Mouse (Mus musculus) midbrain, embryonic 16.5 days (tissue): Measurements from ENCODE around the gene Ankrd12. TPM values are rescaled to one million over a fixed set of nuclear protein-coding genes. Genes with fewer than 3 reads are reported as not detected.
A peak's percentile ranks its signal among the peaks of the same experiment; 100 is the strongest.

ENCODE experiments used
- ATAC-seq: fragments of 200-750 bp; cut with Nextera tagmentation; 2 replicates; pipeline ENCODE4 v1.8.0; 2017; ENCODE audit warnings: moderate TSS enrichment
- H3K27ac ChIP-seq: fragments of 300-500 bp; sonication (generic); 2 replicates; pipeline ENCODE4 v1.5.1; 2014; ENCODE audit warnings: mild to moderate bottlenecking, low read length, mixed read lengths
- H3K27me3 ChIP-seq: fragments of 300-500 bp; sonication (generic); 2 replicates; pipeline ENCODE4 v1.6.1; 2014; ENCODE audit warnings: low read depth, low read length, mixed read lengths; ENCODE audit not compliant: control insufficient read depth, insufficient read depth
- H3K36me3 ChIP-seq: fragments of 300-500 bp; sonication (generic); 2 replicates; pipeline ENCODE4 v1.6.1; 2014; ENCODE audit warnings: mild to moderate bottlenecking, low read length, moderate library complexity, mixed read lengths; ENCODE audit not compliant: control insufficient read depth, insufficient read depth
- H3K4me1 ChIP-seq: fragments of 300-500 bp; sonication (generic); 2 replicates; pipeline ENCODE4 v1.6.1; 2014; ENCODE audit warnings: mild to moderate bottlenecking, low read length, mixed read lengths; ENCODE audit not compliant: control insufficient read depth, insufficient read depth
- H3K4me2 ChIP-seq: fragments of 300-500 bp; sonication (generic); 2 replicates; pipeline ENCODE4 v1.6.1; 2014; ENCODE audit warnings: mild to moderate bottlenecking, low read length, mixed read lengths
- H3K4me3 ChIP-seq: fragments of 300-500 bp; sonication (generic); 2 replicates; pipeline ENCODE4 v1.5.1; 2014; ENCODE audit warnings: low read depth, mild to moderate bottlenecking, low read length, moderate library complexity, mixed read lengths
- H3K9ac ChIP-seq: fragments of 300-500 bp; sonication (generic); 2 replicates; pipeline ENCODE4 v1.6.1; 2014; ENCODE audit warnings: low read depth, low read length, mixed read lengths
- H3K9me3 ChIP-seq: fragments of 300-500 bp; sonication (generic); replicated peaks from 2 replicates; pipeline ENCODE4 v1.6.1; 2014; ENCODE audit warnings: mild to moderate bottlenecking, low read length, mixed read lengths; ENCODE audit not compliant: control insufficient read depth, poor library complexity, severe bottlenecking
- WGBS: fragments of 180-500 bp; shearing (Covaris S2); extraction: QIAGEN DNeasy Blood & Tissue Kit; methylation state at CpG from one replicate; pipeline ENCODE4 v1.1.7; 2014; 5-methylcytosine and 5-hydroxymethylcytosine counted together
- polyA plus RNA-seq: library from polyadenylated mRNA; unstranded; fragments of >200 nt; fragmentation: Nextera tagmentation; extraction: Ambion mirVana; gene quantifications from 2 replicates; pipeline ENCODE4 v1.2.1, GENCODE M21; 2015

Ankrd12 gene
- polyA plus RNA-seq, 1 experiment from 2014 or later: 198 TPM

- H3K27me3 ChIP-seq: no peaks in the 10 kb centered on the region
- H3K9me3 ChIP-seq: no peaks in the 10 kb centered on the region
- no peak overlapping the region for H3K9ac ChIP-seq
- H3K36me3 ChIP-seq: peaks cover 2% of the 10 kb centered on the region
- 97% methylated on average over 2 of the region's 2 CpGs for WGBS
- H3K27ac ChIP-seq: no peak overlapping the region
- no peak overlapping the region for H3K4me3 ChIP-seq
- H3K4me1 ChIP-seq: no peaks in the 10 kb centered on the region
- ATAC-seq: no peak
- no peak overlapping the region for H3K4me2 ChIP-seq
Measured at GRCm38 (mm10) chr17:66092065-66092464, 15.2 kb upstream of the Ankrd12 start.

DNA sequence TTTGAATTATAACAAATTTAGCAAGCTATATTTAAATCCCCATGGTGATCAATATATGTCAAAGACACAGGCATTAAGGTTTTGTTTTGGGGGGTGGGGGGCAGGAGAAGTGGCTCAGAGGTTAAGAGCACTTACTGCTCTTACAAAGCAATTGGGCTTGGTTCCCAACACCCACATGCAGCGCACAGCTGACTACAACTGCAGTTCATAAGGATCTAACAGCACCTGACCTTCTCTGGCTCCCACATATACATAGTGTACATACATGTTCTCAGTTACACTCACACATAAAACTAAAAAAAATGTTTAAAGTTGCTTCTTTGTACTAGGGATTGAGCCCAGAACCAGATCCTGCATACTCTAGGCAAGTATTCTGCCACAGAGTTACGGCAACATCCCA is 14.5 kb upstream of the Ankrd12 start:
- ATAC-seq: no peak
- no peak overlapping the region for H3K4me3 ChIP-seq
- 83% methylated on average over 2 of the region's 2 CpGs for WGBS

GRCm38 (mm10) chr17:66090251-66090650 is 13.4 kb upstream of the Ankrd12 start:
- Histone ChIP-seq H3K4me3 (no peak overlapping the region), H3K27ac (no peak overlapping the region), H3K9ac (no peak overlapping the region), H3K36me3 (peaks cover 5% of the 10 kb centered on the region), H3K27me3 (no peaks in the 10 kb centered on the region), H3K4me2 (no peak overlapping the region), H3K4me1 (no peaks in the 10 kb centered on the region), H3K9me3 (no peaks in the 10 kb centered on the region)
- ATAC-seq: no peak

More for the DNA sequence above, 14.5 kb upstream of the Ankrd12 start:
- H3K9me3 ChIP-seq: no peaks in the 10 kb centered on the region
- H3K9ac ChIP-seq: no peak overlapping the region
- H3K4me1 ChIP-seq: no peaks in the 10 kb centered on the region
- no peak overlapping the region for H3K27ac ChIP-seq
- no peak overlapping the region for H3K4me2 ChIP-seq
- no peaks in the 10 kb centered on the region for H3K27me3 ChIP-seq
- peaks cover 5% of the 10 kb centered on the region for H3K36me3 ChIP-seq

- H3K36me3 ChIP-seq: peaks cover 10% of the 10 kb centered on the region
- H3K27me3 ChIP-seq: no peaks in the 10 kb centered on the region
- no peak for ATAC-seq
- no peak overlapping the region for H3K4me2 ChIP-seq
- no peaks in the 10 kb centered on the region for H3K9me3 ChIP-seq
- H3K4me3 ChIP-seq: no peak overlapping the region
- no peak overlapping the region for H3K9ac ChIP-seq
- H3K27ac ChIP-seq: no peak overlapping the region
- 96% methylated on average over 1 of the region's 1 CpGs for WGBS
- no peaks in the 10 kb centered on the region for H3K4me1 ChIP-seq
Measured at GRCm38 (mm10) chr17:66085038-66085437, 8.1 kb upstream of the Ankrd12 start.

DNA sequence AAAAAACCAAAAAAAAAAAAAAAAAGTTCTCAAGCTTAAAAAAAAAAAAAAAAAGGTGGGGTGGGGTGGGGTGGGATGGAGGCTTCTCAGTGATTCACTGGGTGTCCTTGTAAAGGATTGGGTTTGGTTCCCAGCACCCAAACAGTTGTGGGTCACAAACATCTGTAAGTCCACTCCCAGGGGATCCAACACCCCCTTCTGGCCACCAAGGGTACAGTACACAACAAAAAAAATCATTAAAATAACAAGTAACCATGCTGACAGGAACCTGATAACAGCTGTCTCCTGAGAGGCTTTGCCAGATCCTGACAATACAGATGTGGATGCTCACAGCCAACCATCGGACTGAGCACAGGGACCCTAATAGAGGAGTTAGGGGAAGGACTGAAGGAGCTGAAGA is 7.6 kb upstream of the Ankrd12 start:
- Histone ChIP-seq H3K4me2 (no peak overlapping the region), H3K27ac (no peak overlapping the region), H3K4me3 (no peak overlapping the region), H3K27me3 (no peaks in the 10 kb centered on the region), H3K9ac (no peak overlapping the region), H3K4me1 (no peaks in the 10 kb centered on the region), H3K9me3 (no peaks in the 10 kb centered on the region), H3K36me3 (peaks cover 11% of the 10 kb centered on the region)
- no peak for ATAC-seq
- 80% methylated on average over 1 of the region's 1 CpGs for WGBS

DNA sequence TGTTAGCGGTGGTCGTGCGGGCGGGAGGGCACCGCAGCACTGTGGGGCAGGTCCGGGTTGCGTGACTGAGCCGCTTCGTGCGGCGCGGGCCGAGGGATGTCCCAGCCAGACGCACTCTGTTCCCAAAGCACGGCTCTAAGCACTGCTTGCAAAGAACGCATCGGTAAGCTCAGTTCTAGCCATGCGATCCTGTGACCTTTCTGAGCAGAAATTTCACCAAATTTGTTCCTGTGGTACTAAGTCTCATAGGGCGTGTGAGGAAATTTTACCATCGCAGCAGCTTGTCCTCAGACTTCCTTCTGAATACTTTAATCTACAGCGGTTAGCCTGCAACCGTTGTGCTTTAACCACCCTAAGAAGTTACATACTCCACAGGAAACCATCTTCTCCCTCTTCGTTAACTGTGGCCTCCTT is 555 bp upstream of the Ankrd12 start:
- peak overlapping the region; percentile 72 for H3K4me2 ChIP-seq
- peak overlapping the region; percentile 95 for H3K27ac ChIP-seq
- ATAC-seq: peak; percentile 79
- H3K36me3 ChIP-seq: peaks cover 10% of the 10 kb centered on the region
- WGBS: 1% methylated on average over 23 of the region's 23 CpGs
- H3K27me3 ChIP-seq: no peaks in the 10 kb centered on the region
- peak overlapping the region; percentile 74 for H3K9ac ChIP-seq
- no peaks in the 10 kb centered on the region for H3K9me3 ChIP-seq
- H3K4me1 ChIP-seq: peaks cover 25% of the 10 kb centered on the region
- H3K4me3 ChIP-seq: peak overlapping the region; percentile 91

GRCm38 (mm10) chr17:66076174-66076927 is 538 bp downstream of the Ankrd12 start:
- Histone ChIP-seq H3K4me3 (peak overlapping the region; percentile 91), H3K36me3 (peaks cover 10% of the 10 kb centered on the region), H3K4me1 (peaks cover 25% of the 10 kb centered on the region), H3K9ac (peak overlapping the region; percentile 88), H3K27ac (peak overlapping the region; percentile 95), H3K4me2 (peak overlapping the region; percentile 65), H3K27me3 (no peaks in the 10 kb centered on the region), H3K9me3 (no peaks in the 10 kb centered on the region)
- WGBS: under 1% methylated on average over 84 of the region's 95 CpGs
- ATAC-seq: peak; percentile 78

DNA sequence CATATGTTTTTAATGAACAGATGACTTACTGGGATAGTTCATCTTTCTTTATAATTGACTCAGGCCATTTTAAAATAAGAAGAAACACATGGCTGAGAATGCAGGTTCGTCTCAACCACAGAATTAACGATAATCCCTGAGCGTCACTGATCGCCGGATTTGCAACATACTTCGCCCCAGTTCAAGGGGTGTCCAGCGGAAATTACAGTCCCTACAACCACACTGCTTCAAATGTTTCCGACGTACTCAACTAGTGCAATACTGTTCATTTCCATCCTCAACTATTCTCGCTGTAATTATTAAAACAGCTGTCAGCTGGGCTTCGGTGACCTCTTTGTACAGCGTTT is 1.1 kb downstream of the Ankrd12 start:
- Histone ChIP-seq H3K4me1 (peaks cover 25% of the 10 kb centered on the region), H3K4me2 (peak overlapping the region; percentile 65), H3K9ac (peak overlapping the region; percentile 88), H3K27ac (peak overlapping the region; percentile 95), H3K9me3 (no peaks in the 10 kb centered on the region), H3K27me3 (no peaks in the 10 kb centered on the region), H3K4me3 (peak overlapping the region; percentile 91), H3K36me3 (peaks cover 10% of the 10 kb centered on the region)
- WGBS: 3% methylated on average over 12 of the region's 12 CpGs
- ATAC-seq: no peak

DNA sequence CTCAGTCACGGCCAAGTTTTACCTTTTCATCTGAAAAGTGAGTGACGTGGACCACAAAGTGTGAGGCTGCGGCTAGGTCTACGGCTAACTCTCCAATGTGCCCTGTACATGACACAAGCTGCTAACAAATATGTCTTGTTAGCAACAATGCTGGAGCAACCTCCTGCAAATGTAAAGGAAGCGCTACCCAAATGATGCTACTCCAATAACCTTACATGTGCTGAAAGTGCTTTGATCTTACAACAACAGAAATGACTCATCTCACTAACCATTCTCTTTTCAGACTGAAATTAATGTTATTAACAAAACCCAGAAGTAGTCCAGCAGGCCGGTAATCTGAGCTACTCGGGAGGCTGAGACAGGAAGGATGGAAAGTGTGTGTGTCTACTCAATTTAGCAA is 2.9 kb downstream of the Ankrd12 start:
- 88% methylated on average over 7 of the region's 7 CpGs for WGBS
- no peak overlapping the region for H3K9ac ChIP-seq
- no peaks in the 10 kb centered on the region for H3K9me3 ChIP-seq

More for the DNA sequence above, 2.9 kb downstream of the Ankrd12 start:
- Histone ChIP-seq H3K4me1 (peaks cover 25% of the 10 kb centered on the region), H3K27ac (no peak overlapping the region), H3K4me3 (no peak overlapping the region), H3K36me3 (no peaks in the 10 kb centered on the region), H3K4me2 (no peak overlapping the region), H3K27me3 (no peaks in the 10 kb centered on the region)
- ATAC-seq: no peak
